Mouse (Mus musculus): ENCODE results near the gene Il4. TPM values are rescaled to one million over a fixed set of nuclear protein-coding genes. Genes with fewer than 3 reads are reported as not detected.
"Not testable (repeated sequence)": the region's sequence is repeated elsewhere in the genome, so short reads cannot be mapped to it uniquely, and the experiment has no call there.

Il4 gene
- polyA plus RNA-seq, 1 experiment, result not detected

- WGBS, result 77% methylated on average over 2 of the region's 2 CpGs
These were observed 56.5 kb downstream of the Il4 start for GRCm38 (mm10) chr11:53561986-53562385.

GRCm38 (mm10) chr11:53559980-53560379 is 58.5 kb downstream of the Il4 start:
- not testable (repeated sequence) for H3K27ac ChIP-seq (ENCODE audit: insufficient read depth, low read depth, low read length); H3K27me3 ChIP-seq (replicated peaks; ENCODE audit: control insufficient read depth, insufficient read depth, low read length); H3K4me1 ChIP-seq (ENCODE audit: control insufficient read depth, insufficient read depth, low read length); H3K36me3 ChIP-seq (ENCODE audit: control insufficient read depth, insufficient read depth, low read length); DNase-seq; H3K4me3 ChIP-seq (ENCODE audit: insufficient read depth, low read depth, low read length)
- 70% methylated on average over 2 of the region's 3 CpGs for WGBS

More at GRCm38 (mm10) chr11:53561986-53562385, 56.5 kb downstream of the Il4 start:
- TF ChIP-seq CTCF (conservative IDR thresholded peaks at IDR 0.05; ENCODE audit: insufficient read depth, insufficient read length, low read depth, low read length), result no peak
- no peak for TF ChIP-seq POLR2A (IDR thresholded peaks at IDR 0.05; ENCODE audit: low read depth, low read length)
- no peak for DNase-seq
- H3K27me3 ChIP-seq (replicated peaks; ENCODE audit: control insufficient read depth, insufficient read depth, low read length), result no peaks in the 10 kb centered on the region
- H3K4me3 ChIP-seq (ENCODE audit: insufficient read depth, low read depth, low read length), result no peak overlapping the region
- no peaks in the 10 kb centered on the region for H3K4me1 ChIP-seq (ENCODE audit: control insufficient read depth, insufficient read depth, low read length)
- H3K36me3 ChIP-seq (ENCODE audit: control insufficient read depth, insufficient read depth, low read length), result no peaks in the 10 kb centered on the region
- no peak overlapping the region for H3K27ac ChIP-seq (ENCODE audit: insufficient read depth, low read depth, low read length)

GRCm38 (mm10) chr11:53557992-53558391 is 60.5 kb downstream of the Il4 start:
- DNase-seq; H3K27me3 ChIP-seq (replicated peaks; ENCODE audit: control insufficient read depth, insufficient read depth, low read length); H3K27ac ChIP-seq (ENCODE audit: insufficient read depth, low read depth, low read length); H3K36me3 ChIP-seq (ENCODE audit: control insufficient read depth, insufficient read depth, low read length); H3K4me3 ChIP-seq (ENCODE audit: insufficient read depth, low read depth, low read length); H3K4me1 ChIP-seq (ENCODE audit: control insufficient read depth, insufficient read depth, low read length): not testable (repeated sequence)
- WGBS, result 97% methylated on average over 1 of the region's 3 CpGs

- DNase-seq; H3K36me3 ChIP-seq (ENCODE audit: control insufficient read depth, insufficient read depth, low read length); H3K4me3 ChIP-seq (ENCODE audit: insufficient read depth, low read depth, low read length); H3K27ac ChIP-seq (ENCODE audit: insufficient read depth, low read depth, low read length); H3K27me3 ChIP-seq (replicated peaks; ENCODE audit: control insufficient read depth, insufficient read depth, low read length); H3K4me1 ChIP-seq (ENCODE audit: control insufficient read depth, insufficient read depth, low read length): not testable (repeated sequence)
- WGBS, result 91% methylated on average over 12 of the region's 20 CpGs
These were observed 61.9 kb downstream of the Il4 start for GRCm38 (mm10) chr11:53556529-53556928.

Other genes starting within 250 kb of the Il4 start
- gene Leap2, start 195.5 kb downstream of the Il4 start, polyA plus RNA-seq (2012; rRNA removed), result not detected in 2 replicates
- gene Uqcrq, start 187.8 kb downstream of the Il4 start, polyA plus RNA-seq (2012; rRNA removed), result 1,048 and 1,200 TPM in 2 replicates
- gene Gdf9, start 187.6 kb downstream of the Il4 start, polyA plus RNA-seq (2012; rRNA removed), result 0.29 and 0.42 TPM in 2 replicates
- gene Gm10447, start 161.6 kb downstream of the Il4 start, polyA plus RNA-seq (2012; rRNA removed), result 0.05 and 0.10 TPM in 2 replicates
- gene Shroom1, start 161.5 kb downstream of the Il4 start, polyA plus RNA-seq (2012; rRNA removed), result 0.88 and 1.2 TPM in 2 replicates
- not detected in 2 replicates for gene Gm9837, start 148.2 kb downstream of the Il4 start, polyA plus RNA-seq (2012; rRNA removed)
- gene Gm9945, start 138.5 kb downstream of the Il4 start, polyA plus RNA-seq (2012; rRNA removed), result not detected in 2 replicates
- 0.84 and 1.8 TPM in 2 replicates for gene Sowaha, start 138.4 kb downstream of the Il4 start, polyA plus RNA-seq (2012; rRNA removed)
- gene Sept8, start 99.4 kb downstream of the Il4 start, polyA plus RNA-seq (2012; rRNA removed), result 15.6 and 16.3 TPM in 2 replicates
- gene Kif3a, start 51.3 kb downstream of the Il4 start, polyA plus RNA-seq (2012; rRNA removed), result 7.4 and 7.5 TPM in 2 replicates
- gene Il13, start 16.0 kb upstream of the Il4 start, polyA plus RNA-seq (2012; rRNA removed), result not detected in 2 replicates
- gene Rad50, start 88.7 kb upstream of the Il4 start, polyA plus RNA-seq (2012; rRNA removed), result 3.0 and 4.0 TPM in 2 replicates
- 0.08 TPM in 1 of 2 replicates, not detected in the other for gene Il5, start 102.1 kb upstream of the Il4 start, polyA plus RNA-seq (2012; rRNA removed)
- gene Irf1, start 151.3 kb upstream of the Il4 start, polyA plus RNA-seq (2012; rRNA removed), result 31.5 and 35.5 TPM in 2 replicates
- gene Gm17334, start 154.5 kb upstream of the Il4 start, polyA plus RNA-seq (2012; rRNA removed), result 0.91 and 1.1 TPM in 2 replicates
- gene Gm12216, start 240.6 kb upstream of the Il4 start, polyA plus RNA-seq (2012; rRNA removed), result 5.4 and 5.8 TPM in 2 replicates